Mouse (Mus musculus) yolk sac, embryonic 10.5 days (tissue): ENCODE measurements around the gene Lclat1.
"Not testable (repeated sequence)": the region's sequence is repeated elsewhere in the genome, so short reads cannot be mapped to it uniquely, and the experiment has no call there.

ENCODE experiments used
- DNase-seq: peaks from one replicate; pipeline ENCODE4 v3.0.0-alpha.2; 2017; ENCODE audit warnings: low spot score

Gene Lclat1

DNA sequence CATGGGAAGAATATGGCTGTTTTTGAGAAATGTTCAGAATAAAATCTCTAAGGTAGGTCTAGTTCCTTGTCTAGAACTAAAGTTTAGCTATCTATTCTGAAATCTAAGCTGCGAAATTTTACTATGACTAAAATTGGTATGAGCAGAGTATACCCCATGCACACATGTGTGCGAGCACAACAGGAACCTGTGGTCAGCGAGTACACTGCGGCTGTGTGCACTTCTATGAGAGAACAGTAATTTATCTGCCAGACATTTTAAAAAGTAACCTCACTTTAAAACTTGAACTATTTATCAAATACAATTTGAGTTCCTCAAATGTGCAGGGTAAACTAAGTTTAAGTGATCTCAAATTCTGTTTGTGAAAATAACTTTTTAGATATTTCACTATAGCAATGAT lies 34.2 kb downstream of the Lclat1 start:
- no peak for DNase-seq

DNA sequence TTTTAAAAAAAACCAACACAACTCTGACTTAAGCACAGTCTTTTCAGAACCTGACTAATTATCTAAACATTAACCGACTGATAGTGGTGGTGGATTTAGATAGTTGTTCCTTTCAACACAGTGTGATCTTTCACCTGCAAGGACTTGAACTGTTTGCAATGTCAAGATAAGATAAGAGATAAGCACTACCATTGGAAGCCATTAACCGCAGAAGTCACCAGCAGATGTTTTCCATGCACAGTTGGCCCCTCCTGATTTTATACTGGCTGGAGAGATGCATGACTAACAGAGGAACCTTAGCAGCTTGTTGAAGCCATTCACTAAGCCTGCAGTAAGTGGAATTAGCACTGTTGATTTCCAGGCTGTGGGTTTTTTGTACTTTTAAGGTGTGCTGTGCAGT lies 34.7 kb downstream of the Lclat1 start:
- peak; percentile 73 for DNase-seq

DNA sequence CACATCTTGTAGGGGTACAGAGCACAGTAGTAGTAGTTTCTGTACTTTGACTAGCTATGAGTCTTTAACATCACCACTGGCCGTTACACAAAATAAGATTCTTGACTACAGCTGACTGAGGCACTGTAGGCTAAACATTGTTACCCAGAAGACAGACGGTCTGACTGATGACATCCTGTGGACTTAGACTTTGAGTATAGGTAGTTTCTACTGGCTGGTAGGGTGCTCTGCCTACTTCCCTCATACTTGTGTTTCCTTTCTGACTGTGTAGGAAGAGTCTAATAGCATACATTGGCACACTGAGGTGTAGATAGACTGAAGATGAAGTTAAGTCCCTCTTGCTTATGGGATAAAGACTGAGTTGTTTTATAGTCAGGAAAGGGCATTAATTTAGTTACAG lies 37.6 kb downstream of the Lclat1 start:
- DNase-seq, result no peak

DNA sequence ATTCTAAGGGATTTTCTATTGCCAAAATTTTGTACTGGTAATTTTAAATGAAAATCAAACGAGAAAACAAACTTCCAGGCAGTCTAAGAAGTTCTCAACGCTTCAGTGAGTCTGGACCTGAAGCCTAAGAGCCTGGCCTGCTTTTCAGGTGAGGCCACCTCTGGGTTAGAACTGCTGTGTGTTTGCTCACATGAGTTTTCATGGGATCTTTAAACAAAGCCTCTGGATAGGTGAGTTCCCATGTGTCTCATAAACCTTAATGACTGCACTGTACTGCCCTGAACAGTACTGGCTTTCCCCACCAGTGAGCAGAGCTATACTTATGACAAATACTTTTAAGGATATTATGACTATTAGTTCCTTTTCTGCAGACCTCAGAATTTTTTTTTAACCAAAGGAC lies 40.8 kb downstream of the Lclat1 start:
- DNase-seq, result no peak

DNA sequence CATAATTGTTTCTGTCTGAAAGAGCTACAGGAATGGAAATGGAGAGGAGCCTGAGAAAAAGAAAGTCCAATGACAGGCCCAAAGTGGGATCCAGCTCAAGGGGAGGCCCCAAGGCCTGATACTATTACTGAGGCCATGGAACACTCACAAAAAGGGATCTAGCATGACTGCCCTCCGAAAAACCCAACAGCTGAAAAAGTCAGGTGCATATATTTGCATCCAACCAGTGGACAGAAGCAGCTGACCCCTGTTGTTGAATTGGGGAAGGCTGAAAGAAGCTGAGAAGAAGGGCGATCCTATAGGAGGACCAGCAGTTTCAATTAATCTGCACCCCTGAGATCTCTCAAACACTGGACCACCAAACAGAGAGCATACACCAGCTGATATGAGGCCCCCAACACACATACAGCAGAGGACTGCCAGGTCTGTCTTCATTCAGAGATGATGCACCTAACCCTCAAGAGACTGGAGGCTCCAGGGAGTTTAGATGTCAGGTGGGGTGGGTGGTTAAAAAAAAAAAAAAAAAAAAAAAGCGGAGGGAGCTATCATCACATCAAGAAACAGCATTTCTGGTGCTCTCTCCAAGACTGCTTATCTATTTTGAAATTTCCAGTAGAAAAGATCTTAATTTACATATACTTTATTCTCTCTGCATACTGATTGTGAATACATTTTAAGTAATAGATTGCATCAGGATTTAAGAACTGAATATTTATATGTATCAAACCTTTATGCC lies 45.2 kb downstream of the Lclat1 start:
- not testable (repeated sequence) for DNase-seq

DNA sequence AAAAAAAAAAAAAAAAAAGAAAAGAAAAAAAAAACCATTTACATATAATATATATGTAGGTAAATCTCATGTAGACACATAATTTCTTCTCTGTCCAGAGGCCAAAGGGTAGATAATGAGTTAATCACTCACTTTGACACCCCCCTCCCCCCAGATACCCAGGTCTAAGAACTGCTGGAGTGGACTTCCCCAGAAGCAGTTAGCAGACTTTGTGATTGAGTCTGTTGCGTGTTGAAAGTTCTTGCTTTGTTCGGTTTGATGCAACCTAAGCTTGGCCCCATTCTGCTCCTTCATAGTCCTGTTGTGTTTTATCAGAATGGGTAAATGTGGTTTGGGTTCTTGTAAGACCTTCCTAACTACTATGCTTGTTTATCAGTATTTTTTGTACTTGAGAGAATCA lies 45.9 kb downstream of the Lclat1 start:
- DNase-seq, result peak; percentile 31

DNA sequence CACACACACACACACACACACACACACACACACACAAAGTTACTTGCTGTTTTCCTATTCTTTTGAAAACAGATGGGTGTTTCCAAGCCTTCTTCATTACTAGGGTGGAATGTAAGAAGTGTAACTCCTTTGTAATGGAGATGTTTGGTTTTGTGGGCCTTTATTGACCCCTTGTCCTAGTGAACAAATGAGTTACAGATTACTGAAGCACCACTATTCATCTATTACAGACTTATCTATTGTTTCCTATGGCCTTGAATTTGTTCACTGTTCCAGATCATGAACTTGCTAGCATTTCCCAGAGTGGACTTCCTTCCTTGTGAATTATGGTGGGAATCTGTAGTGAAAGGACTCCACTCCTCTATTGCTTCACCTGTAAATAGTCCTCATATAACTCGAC lies 48.8 kb downstream of the Lclat1 start:
- no peak for DNase-seq

DNA sequence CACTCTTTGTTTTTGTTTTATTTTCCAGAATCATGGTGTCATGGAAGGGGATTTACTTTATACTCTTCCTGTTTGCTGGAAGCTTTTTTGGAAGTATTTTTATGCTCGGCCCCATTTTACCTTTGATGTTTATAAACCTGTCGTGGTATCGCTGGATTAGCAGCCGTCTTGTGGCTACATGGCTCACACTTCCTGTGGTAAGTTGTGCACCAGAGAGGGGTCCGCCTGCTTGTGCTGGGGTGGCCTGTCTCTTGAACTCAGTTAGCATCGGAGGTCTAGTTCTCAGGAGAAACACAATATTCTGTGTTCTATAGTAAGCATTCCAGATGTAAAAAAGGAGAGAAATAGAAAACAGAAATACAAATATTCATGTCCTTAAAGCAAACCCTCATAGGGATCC lies 54.0 kb downstream of the Lclat1 start:
- DNase-seq, result no peak

DNA sequence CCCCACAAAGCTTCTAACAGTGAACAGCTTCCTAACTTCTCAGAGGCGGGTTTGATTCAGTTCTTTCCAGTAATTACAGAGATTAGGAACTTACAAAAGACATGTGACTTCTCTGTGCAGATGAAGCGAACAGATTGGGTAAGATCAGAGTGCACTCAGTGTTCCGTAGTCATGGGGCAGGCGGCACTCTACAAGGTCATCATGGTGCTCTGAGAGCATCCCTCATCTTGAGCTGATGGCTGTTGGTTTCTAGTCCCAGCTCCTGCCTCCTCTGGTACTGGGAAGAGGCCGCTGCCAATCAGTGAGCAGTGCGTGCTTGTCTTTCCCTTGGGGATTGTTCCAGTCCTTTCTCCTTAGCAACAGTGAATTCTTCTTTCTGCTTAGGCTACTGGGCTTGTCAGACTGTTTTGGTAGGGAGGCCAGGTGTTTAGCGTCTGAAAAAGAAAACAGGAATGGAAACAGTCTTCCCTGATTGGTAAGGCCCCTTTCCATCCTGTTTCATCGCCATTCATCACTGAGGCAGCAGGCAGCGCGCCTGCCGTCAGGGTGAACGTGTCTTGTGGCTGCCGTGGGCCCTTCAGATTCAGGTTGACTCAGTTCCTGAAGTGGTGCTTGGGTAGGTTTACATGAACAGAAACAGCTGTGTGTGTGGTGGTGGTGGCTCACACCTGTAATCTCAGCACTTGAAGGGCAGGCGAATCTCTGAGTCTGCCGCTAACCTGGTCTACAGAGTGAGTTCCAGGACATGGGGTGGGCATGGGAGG lies 54.8 kb downstream of the Lclat1 start:
- DNase-seq, result no peak

DNA sequence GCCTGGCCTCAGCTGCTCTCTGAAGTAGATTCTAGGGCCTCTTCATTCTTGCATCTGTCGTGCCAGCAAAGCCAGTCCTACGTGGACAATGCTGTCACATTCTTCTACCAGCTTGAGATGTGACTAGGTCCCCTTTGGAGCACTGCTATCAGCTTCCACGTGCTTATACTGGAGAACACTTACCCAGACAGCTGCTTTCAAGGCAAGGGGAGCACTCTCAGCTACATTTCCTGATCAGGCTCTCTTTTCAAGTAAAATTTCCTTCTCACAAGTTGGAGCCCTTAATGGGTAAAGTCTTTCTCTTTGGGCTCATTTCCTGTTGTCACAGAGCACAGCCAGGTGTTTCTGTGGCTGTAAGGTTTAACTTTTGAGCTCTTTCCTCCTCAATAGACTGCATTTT lies 55.8 kb downstream of the Lclat1 start:
- DNase-seq, result no peak

DNA sequence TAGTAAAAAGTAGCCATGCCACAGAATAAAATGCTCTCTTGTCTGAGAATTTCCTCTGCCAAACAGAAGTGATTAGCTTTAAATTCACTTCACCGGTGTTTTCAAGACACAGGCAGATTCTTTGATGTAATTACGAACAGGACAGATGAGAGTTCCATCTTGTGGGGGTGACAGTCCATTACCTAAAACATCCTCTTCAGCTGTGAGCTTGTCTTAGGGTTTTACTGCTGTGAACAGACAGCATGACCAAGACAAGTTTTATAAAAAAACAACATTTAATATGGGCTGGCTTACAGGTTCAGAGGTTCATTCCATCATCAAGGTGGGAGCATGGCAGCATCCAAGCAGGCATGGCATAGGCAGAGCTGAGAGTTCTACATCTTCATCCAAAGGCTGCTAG lies 56.3 kb downstream of the Lclat1 start:
- no peak for DNase-seq

DNA sequence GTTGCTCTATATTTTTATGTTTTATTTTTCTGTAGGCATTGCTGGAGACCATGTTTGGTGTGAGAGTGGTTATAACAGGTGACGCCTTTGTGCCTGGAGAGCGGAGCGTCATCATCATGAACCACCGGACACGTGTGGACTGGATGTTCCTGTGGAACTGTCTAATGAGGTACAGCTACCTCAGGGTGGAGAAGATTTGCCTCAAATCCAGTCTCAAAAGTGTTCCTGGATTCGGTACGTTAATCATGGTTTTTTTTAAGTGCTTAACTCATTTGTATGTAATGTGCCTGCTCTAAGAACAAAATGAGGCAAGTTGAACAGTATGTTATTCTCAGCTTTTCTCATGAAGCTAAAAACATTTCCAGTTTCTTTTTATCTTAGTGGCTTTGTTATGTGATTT lies 61.7 kb downstream of the Lclat1 start:
- DNase-seq, result no peak

DNA sequence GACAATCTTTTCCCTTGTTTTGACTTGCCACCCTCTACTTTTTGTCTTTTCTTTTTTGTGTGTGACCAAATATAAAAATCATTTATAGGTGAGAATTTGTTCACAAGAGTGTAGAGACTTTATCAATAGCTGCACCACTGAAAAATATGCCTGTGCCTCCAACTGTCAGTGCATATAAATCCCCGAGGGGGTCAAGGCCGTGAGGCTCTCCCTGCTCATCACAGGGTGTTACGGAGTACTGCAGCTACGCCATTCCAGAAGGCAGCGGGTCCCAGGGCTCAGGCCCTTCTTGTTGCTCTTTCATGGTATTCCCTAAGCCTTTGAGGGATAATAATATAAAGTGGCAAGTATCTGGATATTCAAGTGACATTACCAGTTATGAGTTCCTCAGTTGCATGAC lies 62.4 kb downstream of the Lclat1 start:
- no peak for DNase-seq

DNA sequence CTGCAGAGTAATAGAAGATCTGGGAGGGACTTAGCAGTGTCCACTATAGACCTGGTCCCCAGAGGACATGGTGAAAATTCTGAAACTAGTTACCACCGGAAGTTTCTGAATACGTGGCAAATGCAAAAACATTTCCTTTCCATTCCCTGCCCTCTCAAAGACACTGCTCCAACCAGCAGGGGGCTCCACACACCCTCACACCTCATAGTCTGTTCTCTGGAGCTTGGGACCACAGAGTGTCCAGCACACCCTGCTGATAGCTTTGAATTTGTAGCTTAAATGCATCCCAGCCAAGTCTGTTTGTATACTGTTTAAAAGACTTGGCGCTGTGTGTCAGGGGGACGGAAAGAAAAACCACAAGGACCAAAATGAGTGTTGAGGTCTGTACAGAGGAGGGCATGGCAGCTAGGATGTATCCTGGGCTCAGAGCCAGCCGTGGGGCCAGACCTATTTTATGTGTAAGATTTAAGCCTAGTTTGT lies 66.3 kb downstream of the Lclat1 start:
- DNase-seq, result peak; percentile 14

DNA sequence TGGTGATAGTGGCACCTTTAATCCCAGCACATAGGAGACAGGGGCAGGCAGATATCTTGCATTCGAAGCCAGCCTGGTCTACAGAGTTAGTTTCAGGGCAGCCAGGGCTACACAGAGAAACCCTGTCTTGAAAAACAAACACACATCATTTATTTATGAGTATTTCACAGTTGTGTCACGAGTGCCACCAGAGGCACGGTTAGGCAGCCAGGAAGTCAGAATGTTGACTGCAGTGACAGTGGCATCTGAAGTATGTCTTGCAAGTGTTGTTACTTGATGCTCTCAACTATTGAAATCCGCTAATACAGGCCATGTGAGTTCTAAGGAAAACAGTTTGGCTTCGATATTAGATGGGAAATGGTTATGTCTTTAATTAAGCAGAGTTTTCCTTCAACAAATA lies 67.9 kb downstream of the Lclat1 start:
- no peak for DNase-seq

DNA sequence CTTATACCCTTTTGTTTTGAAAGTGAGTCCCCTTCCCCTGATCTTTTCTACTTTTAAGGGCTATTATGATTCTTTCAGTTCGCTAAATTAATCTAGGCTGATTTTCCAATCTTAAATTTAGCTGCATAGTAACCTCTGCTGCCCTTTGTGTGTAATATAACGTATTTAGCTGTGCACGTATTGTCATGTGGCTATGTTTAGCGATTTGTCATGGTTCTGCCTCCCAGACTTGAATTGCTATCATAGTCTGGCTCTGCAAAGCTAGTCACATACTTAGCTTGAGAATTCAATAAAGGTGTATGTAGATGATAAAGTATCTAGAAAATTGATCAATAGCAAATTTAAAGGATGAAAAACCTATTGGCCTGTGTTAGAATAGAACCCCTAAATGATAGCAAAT lies 69.3 kb downstream of the Lclat1 start:
- no peak for DNase-seq

DNA sequence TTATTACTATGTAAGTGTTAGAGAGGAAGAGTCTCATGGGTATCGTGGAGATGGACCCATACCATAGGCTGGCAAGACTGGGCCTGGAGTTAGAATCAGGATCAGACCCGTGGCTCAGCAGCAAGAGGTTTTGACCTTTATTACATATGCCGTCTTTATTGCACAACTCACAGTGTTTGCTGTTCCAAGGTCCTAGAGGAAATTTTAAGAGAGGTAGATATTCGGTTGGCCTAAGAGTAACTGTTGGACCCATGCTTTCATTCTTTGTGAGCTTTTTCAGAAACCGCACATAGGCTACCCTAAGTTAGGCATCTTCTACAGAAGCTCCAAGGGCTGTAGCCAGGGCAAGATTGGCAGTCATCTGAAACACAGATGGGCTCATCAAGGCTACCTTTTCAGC lies 79.1 kb downstream of the Lclat1 start:
- DNase-seq, result peak; percentile 54

DNA sequence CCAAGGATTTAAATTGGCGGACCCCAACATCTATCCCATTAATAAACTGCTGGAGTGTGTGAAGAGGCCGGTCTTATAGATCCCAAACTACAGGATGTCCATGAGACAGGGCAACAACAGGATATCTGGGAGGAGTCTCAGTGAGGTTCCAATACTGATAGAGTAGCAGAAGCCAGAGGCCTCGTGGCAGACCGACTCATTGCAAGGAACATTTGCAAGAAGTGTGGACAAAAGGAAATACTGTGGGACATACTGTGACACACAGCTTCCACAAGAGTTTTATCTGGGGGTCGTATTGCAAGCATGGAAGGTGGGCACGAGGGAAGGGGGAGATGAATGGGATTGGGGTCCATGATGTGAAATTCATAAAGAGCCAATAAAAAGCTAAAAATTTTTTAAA lies 86.4 kb downstream of the Lclat1 start:
- no peak for DNase-seq

DNA sequence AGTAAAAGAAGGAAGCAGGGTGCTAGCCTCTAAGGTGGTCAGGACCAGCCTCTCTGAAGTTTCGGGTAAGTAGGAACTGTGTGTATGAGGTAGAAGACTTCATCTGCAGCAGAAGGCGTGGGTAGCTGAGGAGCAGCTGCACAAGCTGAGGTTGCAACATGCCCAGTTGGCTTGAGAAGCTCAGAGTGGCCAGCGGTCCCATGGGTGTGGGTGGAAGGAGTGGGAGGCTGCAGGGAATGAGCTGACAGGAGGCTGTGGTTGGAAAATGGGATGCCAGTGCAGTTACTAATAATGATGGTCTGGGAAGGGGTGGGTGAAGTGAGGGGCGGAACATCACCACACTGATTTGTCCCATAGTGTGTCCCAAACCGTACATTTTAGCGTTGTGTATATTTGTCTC lies 86.8 kb downstream of the Lclat1 start:
- DNase-seq, result no peak

DNA sequence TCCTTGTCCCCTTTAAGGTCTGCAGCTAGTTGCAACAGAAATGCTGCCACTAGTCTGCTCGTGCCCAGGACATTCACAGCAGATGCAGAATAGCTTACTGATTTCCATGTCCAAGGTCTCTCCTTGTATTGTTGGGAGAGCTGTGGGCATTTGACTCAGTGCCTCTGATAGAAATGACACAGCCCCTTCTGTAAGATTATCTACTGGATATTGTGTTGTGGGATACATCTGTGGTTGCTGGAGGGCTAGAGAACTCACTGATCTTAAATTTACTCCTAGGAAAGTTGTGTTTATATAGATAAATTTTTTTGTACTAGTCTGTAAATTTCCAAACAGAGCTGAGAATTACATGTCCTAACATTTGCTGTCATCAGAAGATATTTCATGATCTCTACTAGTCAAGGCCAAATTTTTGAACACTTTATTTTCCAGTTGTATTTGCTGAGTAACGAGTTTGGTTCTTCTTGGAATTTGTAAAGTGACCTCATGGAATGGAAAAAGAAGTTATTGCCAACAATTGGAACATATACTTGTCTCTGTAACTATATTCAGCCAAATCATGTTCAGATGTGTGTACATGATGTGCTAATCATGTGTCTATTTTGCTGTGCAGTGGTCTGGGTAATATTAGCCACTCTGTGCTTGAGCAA lies 87.4 kb downstream of the Lclat1 start:
- no peak for DNase-seq

DNA sequence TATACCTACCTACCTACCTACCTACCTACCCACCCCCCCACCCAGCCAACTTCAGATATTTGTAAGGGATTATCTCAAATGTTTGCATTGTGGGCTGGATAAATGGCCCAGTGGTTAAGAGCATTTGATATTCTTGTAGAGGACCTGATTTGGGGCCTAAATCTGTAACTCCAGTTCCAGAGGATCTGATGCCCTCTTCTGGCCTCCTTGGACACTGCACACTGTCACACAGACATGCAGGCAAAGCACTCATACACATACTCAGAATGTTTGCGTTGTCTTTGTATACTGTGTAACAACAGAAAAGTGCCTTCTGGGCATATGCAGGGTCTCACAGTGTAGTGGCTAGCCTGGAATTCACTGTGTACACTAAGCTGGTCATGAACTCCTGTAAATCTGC lies 88.4 kb downstream of the Lclat1 start:
- DNase-seq, result no peak

DNA sequence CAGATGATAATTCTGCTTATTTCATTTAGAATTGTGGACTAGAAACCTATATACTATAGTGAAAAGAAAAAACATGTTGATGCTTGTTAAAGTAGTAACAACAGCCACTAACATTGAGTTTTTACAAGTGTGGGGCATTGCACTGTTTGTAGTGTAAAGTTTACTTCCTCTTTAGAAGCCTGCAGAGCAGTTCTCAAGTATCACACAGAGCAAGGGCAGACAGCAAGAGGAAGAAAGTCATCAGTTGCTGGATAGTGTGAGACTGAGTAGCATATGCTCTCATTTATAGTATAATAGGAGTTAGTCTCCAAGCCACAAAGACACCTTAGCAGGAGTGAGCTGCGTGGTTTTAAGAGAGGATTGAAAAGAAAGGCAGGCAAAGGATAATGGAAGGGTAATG lies 89.9 kb downstream of the Lclat1 start:
- DNase-seq, result no peak

DNA sequence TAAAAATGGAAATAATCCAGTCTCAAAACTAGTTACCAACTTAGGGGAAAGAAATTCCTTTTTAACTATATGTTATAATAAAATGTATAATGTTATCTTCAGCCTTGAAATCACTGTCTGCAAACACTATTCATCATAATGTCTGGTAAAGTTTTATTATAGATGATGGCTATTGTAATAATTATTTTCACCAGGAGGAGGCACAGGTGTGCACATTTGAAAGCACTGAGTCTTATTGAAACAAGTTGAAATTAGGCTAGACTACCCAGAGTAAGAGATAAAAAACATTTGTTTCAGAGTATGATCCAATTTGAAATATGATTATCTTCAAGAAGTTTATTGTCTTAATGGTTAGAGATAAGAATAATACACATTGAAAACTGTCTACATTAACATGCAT lies 91.6 kb downstream of the Lclat1 start:
- no peak for DNase-seq
